Mouse (Mus musculus) CD4-positive helper T cell, adult 2 months (primary cell): ENCODE measurements around the gene Lamc2.

Experiments used
- DNase-seq: peaks from one replicate; pipeline ENCODE4 v3.0.0-alpha.2; 2012; ENCODE audit warnings: low read depth, missing footprints, low spot score

Gene Lamc2

DNA sequence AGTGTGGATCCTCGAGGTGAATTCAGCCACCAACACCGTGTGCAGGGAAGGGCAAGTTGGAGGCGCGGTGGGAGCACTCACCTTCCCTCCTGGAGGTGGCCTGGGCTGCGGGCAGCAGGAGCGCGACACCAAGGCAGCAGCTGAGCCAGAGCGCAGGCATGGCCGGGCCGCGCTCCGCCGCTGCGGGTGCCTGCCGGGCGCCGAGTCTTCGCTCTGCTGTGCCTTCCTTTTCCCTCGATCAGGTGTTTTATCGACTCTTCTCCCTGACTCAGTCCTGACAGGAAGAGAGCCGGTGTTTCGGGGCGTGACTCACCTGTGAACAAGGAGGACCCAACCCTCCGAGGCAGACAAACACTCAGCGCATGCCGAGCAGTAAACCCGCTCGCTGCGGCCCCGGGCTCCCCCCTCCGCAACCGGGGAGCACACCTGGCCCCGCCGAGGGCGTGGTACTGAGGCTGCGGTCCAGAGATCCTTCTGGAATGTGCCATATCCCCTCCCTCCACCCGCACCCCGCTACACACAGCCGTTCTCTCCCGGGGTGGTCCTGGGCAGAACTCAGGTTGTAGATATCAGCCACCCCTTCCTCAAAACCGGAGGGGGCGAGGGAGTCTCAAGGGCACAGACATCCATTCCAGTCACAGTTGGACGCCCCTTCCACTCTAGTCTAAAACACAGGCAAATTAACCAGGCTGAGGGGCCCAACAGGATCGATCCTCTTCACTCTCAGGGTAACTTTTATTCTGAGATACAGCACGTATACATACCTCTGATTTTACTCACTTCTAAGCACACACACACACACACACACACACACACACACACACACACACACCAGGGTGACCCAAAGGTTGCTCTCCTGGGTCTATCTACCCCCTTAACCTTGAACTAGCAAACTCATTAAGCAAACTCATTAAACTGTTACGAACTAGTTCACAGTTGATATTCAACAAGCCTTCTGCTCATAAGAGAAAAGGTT lies at the start of gene Lamc2:
Gene Lamc2 (minus strand): TSS at position 620 of the 976 bp plus-strand sequence.
- no peak for DNase-seq

DNA sequence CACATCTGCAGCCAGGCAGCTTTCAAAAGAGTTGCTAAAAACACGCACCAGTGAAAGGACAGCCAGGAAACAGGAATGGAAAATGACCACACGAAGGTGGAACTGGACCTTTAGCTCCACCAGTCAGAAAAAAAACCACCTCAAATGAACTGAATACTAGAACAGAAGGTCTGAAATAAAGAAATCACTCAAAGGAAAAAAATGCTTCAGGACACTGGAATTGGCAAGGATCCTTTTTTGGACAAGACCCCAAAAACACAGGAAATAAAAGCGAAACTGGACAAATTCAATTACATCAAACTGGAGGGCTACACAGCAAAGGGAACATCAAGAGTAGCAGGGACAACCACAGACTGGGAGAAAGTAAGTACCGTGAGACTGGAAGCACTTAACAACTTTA lies 49.3 kb upstream of the Lamc2 start:
- no peak for DNase-seq

DNA sequence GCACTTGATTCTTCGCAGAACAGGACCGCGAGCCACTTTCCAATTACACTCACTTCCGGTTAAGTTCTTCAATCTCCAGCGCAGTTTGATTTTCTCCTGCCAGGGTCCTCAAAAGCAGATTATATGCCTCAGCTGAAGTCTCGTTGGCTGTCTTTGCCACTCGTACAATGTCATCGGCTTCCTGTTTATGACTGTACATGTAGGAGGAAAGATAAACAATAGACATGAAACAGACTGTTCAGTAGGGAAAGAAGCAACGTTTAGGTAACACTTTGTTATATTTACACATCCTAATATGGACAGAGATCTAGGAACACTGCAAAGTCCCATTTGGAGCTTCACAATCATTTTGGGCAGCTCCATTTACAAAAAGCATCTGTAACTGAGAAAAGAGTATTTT lies 45.4 kb upstream of the Lamc2 start:
- no peak for DNase-seq

DNA sequence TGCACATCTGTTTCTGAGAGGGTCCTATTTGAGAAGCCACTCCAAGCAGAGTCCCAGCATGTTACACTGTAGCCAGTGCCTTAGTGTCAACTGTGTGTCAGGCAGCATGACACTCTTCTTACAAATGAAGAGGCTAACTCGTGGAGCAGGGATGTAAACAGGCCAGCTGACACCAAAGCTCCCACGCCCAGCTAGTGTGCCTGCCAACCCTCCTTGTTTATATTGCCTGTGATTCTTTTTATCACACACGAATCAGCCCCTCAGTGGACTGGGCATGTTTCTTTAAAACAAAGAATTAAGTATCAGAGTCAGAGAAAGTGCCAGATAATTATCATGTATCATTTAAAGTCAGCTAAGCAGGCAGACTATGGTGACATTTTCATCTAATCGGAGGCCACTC lies 41.7 kb upstream of the Lamc2 start:
- DNase-seq, result no peak

DNA sequence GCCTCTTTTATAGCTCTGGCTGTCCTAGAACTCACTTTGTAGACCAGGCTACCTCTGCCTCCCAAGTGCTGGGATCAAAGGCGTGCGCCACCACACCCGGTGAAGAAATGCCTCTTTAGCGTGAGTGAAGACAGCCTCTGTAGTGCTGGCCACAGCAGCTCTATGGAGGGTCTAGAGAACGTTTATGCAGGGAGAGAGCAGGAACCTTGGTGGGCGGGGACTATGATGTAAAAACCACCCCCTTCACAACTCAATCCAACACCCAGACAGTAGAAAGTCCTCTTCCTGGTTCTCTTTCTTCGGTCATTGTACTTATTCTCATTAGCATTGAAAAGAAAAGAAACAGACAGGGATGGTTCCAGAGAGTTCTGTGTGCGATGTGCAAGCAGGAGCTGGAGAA lies 40.8 kb upstream of the Lamc2 start:
- DNase-seq, result no peak

DNA sequence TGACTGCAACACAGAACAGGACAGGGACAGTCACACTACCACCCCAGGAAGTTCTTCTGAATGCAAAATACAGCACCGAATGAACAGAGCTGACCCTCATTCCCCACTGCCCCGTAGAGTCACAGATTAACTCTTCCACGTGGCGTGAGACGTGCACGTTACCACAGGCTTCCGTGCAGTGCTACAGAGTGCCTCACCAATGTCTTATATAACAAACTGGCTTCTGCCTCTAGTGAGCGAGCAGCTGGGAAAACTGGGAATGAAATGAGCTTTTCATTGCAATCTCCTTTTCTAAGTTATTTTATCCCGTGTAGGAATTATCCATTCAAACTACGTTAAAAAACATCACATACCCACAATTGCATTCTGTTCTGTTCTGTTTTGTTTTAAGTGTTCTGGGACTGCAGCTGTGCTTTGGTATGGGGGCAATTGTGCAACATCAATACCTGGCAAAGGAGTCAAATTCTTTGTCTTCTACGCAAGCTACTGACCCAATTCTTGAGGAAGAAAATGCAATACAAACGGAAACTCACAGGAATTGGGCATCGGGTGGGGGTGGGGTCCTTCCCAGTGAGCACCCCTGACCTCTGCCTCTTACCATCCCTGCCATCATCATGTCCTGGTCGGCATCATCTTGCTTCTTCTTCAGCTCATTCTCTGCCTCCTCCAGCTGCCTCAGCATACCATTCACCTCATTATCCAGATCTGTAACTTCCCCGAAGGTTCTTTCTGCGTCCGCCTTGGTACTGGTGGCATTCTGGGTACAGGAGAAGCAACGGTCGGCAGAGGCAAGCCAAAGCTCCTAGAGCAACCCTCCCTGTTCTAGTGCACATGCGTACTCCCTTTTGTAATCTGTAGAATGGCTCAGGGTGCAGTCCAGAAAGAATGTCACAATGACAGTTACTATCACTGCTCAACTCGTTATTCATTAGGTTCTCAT lies 39.8 kb upstream of the Lamc2 start:
- no peak for DNase-seq

DNA sequence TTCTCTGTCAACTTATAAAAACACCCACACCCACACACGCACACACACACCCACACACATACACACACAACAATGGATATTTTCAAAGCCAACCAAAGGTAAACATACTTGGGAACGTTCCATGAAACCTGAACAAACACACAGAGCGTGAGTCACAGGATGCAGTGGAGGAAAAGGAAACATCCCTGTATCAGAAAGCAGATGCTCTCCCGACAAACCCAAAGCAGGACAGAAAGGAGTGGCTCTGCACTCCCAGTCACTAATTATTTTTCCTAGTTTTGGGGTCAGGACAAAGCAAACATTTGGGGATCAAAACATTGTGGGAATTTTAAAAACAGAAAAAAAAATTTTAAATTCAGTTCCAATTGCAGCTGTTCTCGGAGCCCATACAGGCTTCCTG lies 38.1 kb upstream of the Lamc2 start:
- no peak for DNase-seq

DNA sequence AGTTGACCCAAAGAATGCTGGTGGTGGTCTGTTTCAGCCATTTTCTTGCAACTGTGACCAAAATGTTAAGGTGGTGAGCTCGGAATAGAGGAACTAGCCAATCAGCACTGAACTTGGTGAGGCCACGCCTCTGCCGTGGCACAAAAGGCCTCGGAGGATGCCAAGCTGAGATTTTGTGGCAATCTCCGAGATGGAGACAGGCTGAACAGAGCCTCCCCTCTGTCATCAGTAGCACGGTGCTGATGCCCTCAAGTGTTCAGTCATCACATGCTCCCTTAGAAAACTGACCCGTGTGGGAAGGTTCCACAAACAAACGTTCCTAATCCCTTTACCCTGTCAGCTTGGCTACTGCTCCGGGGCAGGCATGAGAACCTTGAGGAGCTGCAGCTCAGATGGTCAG lies 33.1 kb upstream of the Lamc2 start:
- no peak for DNase-seq

DNA sequence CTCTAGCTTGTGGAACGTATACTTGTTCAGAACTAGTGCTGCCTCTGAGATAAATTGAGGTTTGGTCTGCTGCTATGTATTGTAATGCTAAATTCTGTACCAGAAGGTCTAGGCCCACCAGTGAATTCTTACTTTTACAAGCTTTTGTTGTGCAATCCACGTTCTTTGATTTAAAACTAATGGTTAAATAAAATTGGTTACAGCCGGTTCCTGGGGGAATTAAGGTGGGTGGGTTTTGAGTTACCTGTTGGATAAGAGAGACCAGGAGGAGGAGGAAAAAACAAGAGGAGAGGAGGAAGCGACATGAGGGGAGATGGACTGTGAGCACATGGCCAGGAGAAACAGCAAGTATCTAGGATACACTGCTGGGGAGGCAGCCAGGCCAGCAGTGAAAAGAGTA lies 30.3 kb upstream of the Lamc2 start:
- DNase-seq, result no peak

DNA sequence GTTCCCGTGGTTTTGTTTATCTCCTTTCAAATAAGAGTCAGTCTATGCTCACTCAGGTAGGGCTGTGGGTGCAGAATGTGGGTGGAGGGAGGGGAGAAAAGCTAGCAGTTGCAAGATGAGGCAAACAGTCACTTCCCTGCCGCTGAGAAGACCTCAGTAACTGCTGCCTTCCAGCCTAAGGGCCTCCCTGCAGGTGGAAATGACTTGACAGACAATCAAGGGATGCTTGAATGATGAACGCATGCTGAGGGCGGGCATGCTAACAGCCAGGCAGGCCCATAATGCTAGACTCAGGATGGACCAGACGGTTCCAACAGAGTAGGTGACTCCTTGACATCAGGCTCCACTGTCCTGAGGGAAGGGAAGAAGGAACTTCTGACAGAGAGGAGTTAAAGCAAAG lies 29.4 kb upstream of the Lamc2 start:
- no peak for DNase-seq

DNA sequence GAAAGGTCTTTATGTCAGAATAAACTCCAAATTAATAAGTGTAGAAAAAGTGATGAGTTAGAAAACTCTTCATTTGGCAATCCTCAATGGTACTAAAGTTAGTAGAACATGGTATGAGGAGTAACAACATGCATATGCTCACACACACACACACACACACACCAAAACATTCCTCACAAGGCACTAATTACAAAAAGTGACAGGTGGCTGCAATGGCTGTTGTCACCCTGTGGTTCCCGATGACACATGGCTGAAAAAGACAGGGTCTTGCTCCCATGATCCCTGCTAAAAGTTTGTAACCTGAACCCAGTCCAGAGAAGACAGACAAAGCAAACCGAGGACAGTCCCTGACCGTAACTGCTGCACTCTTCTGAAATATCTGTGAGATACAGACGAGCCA lies 24.7 kb upstream of the Lamc2 start:
- DNase-seq, result no peak

DNA sequence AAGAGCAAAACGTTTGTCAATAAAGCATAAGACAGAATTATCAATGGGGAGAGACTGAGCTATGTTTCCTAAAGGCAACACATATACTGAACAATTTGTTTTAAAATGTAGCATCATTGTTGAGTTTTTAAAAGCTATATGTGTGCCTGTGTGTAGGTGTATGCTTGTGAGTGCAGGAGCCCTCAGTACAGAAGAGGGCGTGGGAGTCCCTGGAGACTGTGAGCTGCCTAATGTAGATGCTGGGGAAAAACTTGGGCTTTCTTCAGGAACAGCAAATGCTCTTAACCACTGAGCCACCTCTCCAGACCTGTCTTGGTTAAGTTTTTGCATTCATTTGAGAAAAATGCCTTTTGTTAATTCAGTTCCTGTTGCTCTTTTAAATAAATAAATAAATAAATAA lies 24.0 kb upstream of the Lamc2 start:
- DNase-seq, result no peak

DNA sequence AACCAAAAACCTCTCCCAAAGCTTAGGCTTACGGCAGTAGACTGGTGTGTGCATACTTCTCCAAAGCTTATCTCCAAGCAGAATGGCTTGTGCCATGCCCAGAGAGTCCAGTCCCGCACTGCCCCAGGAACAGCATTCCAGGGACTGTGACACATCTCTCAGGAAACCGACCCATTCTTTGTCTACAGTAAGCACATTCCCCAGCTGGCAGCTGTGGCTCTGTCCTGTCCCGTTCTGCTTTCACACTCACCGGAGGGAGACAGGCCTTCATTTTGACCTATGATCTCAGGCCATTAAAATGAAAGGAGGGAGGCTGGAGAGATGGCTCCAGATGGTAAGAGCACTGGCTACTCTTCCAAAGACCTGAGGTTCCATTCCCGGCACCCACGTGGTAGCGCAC lies 15.9 kb upstream of the Lamc2 start:
- no peak for DNase-seq

DNA sequence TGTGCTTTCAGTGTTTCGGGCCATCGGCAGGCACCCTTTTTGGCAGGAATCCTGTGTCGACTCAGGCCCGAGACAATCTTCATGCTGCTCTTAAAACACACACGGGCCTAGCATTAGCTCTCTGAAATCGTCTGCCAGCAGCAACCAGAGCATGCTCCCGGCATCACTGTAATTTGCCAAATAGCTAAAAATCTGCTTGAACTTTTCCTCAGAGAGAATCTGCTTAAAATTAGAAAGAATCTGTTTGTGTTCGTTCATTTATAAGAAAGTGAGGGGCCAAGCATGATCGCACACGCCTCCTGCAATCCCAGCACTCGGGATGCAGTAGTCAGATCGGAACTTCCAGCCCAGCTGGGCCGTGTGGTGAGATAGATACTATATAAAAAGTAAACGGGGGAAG lies 15.2 kb upstream of the Lamc2 start:
- no peak for DNase-seq

DNA sequence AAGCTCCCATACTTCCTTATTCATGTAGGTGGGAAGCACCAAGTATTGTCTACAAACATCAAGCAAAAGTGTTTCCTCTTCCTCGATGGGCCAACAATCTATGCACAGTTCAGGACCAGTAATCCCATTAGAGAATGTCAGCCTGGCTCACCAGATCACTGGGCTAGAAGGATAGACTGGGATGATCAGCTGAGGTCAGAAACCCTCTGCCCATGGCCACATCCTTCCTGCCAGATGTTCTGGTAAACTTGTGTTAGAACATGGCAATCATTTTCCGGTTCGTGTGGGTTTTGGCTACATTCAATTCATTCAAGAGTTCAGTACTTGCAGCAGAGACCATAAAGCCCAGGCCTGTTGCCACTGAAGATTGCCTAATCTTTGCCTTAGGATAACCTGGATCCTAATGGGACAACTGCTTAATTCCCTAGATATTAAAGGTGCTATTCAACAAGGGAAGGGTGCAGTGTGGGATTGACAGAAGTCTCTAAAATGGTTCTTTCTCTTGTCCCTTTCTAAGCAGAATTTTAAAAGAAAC lies 11.1 kb upstream of the Lamc2 start:
- no peak for DNase-seq

DNA sequence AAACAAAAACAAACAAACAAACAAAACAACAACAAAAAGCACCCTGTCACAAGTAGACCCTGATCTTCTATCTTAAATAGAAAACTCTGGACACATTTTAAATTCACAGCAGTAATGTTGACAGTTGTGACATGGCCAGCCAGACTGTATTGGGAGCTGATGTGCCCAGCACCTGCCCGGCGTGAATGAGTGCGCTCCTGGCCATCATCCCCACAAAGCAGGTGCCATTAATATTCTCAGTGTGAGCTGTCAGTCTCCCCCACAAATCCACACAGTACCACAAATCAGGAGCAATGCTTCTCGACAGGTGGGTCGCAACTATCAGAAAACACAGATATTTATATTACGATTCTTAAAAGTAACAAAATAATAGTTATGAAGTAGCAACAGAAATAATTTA lies 6.7 kb upstream of the Lamc2 start:
- DNase-seq, result no peak

DNA sequence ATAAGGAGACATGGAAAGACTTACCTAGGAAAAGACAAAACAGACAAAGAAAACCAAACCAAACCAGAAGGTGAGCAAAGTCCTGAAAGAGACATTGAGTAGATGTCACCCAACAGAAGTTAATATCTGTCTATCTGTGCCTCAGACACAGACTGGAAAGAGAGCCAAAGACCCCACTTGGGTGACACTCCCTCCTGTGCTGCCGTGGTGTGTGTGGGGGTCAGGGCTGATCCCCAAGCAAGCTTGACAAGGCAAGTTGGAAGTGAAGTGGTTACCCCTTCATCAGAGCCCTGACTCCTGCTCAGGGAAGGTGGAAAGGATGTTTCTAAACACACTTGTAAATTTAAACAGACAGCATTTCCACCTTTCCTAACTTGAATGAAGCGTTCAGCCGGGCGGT lies 6.1 kb upstream of the Lamc2 start:
- no peak for DNase-seq

DNA sequence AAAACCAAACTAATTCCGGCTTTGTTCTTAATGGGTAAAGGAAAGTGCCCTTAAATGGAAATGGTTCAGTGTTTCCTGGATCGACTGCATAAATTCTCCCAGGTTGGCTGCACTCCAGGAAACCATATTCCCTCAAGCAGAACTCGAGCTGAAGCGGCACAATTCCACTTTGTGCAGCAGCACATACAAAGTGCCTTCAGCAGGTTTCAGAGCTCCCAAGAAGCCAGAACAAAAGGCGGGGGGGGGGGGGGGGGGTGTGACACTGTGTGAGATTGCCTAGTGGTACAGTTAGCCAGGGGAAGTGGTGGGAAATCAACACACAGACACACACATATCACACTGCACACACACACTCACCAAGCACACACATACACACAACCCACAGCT lies 5.7 kb upstream of the Lamc2 start:
- DNase-seq, result no peak

DNA sequence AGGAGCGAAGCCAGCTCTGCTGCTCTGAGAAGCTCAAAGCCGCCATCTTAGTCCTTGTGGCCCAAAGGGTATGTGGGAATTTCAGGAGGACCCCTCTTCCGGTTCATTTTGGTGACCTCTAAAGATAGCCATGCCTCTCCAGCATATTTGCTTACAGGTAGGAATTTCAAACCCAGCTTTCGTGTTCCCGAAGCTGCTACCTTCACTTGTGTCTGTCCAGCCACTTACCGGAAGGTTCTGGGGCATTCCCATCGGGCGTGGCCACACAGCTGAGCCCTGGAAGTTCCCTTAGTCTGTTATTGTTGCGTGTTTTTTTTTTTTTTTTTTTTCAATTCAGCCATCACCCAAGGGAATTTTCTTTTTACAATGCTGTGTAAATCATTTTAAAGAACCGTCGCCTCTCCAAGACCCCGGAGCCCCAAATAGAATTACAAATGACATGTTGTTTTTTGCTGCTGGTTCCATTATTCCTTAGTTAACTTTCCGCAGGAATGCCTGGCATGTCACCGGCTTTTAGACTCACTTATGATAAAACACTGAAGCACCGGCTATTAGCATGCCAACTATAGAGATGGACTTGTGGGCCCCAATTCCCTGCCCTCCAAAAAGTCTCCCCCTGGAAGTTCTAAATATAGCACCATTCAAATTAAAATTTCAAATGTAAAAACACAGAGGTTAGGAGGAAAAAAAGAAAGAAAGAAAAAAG lies 5.1 kb upstream of the Lamc2 start:
- DNase-seq, result no peak

DNA sequence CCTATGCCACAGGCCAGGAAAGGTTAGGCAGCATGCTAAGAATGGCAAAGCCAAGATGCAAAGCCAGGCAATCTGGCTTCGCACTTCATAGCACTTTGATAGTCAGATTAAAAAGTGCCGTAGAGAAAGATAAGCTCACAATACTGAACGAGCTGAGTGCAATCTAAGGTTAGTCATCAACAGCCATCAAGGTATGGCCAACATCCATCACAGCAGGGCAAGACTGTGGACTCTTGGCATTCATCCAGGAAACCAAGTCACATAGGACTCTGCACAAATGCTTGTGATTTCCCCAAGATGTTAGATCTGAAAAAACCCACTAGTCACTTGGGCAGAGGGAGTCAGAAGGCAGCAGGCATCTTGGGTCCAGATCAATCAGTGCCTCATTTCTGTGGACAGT lies 1.8 kb upstream of the Lamc2 start:
- no peak for DNase-seq

DNA sequence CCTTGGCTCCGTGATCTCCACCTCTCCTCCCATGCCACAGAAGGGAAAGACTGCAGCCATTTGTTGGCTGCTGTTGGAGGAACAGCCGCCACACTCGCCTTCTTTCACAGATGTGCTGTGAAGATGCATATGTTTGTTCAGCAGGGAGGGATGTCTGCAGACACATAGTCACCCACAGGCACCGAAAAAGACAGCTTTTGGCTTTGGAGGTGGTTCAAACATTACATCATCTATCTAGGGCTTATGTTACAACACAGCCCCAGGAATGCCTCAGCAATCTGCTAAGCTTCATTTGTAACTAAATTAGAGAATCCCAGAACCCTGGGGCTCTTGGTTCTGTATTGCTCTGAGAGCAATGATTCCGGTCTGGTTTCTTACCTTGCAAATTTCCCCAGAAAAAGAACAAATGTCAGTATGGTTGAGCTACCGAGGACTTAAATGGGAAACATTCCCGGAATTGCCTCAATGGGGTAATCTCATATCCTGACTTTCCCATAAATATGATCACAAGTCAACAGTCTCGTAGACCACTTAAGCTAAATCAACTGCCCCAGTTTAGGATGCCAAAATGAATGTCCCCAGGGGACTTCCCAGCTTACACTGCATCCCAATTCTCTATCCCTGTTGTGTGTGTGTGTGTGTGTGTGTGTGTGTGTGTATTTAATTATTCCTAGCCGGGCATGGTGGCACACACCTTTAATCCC lies 5.5 kb downstream of the Lamc2 start:
- no peak for DNase-seq
